Mouse (Mus musculus) hindbrain, embryonic 13.5 days (tissue): ENCODE measurements around the gene Pak4. TPM values are rescaled to one million over a fixed set of nuclear protein-coding genes. Genes with fewer than 3 reads are reported as not detected.

Experiments used
- ATAC-seq: fragments of 200-750 bp; cut with Nextera tagmentation; 2 replicates; pipeline ENCODE4 v1.8.0; 2017; ENCODE audit warnings: moderate TSS enrichment; ENCODE audit not compliant: low FRiP score
- H3K27ac ChIP-seq: fragments of 300-500 bp; sonication (generic); 2 replicates; pipeline ENCODE4 v1.5.1; 2015; ENCODE audit warnings: inconsistent platforms, mild to moderate bottlenecking, moderate library complexity
- H3K27me3 ChIP-seq: fragments of 300-500 bp; sonication (generic); 2 replicates; pipeline ENCODE4 v1.6.1; 2015; ENCODE audit warnings: mild to moderate bottlenecking, inconsistent platforms
- H3K36me3 ChIP-seq: fragments of 300-500 bp; sonication (generic); 2 replicates; pipeline ENCODE4 v1.6.1; 2015; ENCODE audit warnings: mild to moderate bottlenecking, inconsistent platforms
- H3K4me1 ChIP-seq: fragments of 300-500 bp; sonication (generic); replicated peaks from 2 replicates; pipeline ENCODE4 v1.6.1; 2015; ENCODE audit warnings: inconsistent platforms
- H3K4me2 ChIP-seq: fragments of 300-500 bp; sonication (generic); 2 replicates; pipeline ENCODE4 v1.6.1; 2015; ENCODE audit warnings: inconsistent platforms, mild to moderate bottlenecking, moderate library complexity
- H3K4me3 ChIP-seq: fragments of 300-500 bp; sonication (generic); 2 replicates; pipeline ENCODE4 v1.5.1; 2015; ENCODE audit warnings: mild to moderate bottlenecking, inconsistent platforms
- H3K9ac ChIP-seq: fragments of 300-500 bp; sonication (generic); 2 replicates; pipeline ENCODE4 v1.6.1; 2015; ENCODE audit warnings: mild to moderate bottlenecking, inconsistent platforms
- H3K9me3 ChIP-seq: fragments of 300-500 bp; sonication (generic); 2 replicates; pipeline ENCODE4 v1.6.1; 2016; ENCODE audit warnings: inconsistent platforms
- WGBS: fragments of 180-500 bp; shearing (Covaris S2); methylation state at CpG from one replicate; pipeline ENCODE4 v1.1.7; 2015; 5-methylcytosine and 5-hydroxymethylcytosine counted together
- polyA plus RNA-seq: library from polyadenylated mRNA; unstranded; fragments of >200 nt; fragmentation: Nextera tagmentation; extraction: Ambion mirVana; gene quantifications from 2 replicates; pipeline ENCODE4 v1.2.1, GENCODE M21; 2015

Gene Pak4
- polyA plus RNA-seq, 1 experiment from 2014 or later: 22.1 TPM

- 85% methylated on average over 6 of the region's 6 CpGs for WGBS
- peak overlapping the region; percentile 44 for H3K9ac ChIP-seq
- H3K27ac ChIP-seq: peak overlapping the region; percentile 55
- ATAC-seq: no peak
- no peaks in the 10 kb centered on the region for H3K9me3 ChIP-seq
- H3K4me3 ChIP-seq: no peak overlapping the region
- peaks cover 72% of the 10 kb centered on the region for H3K4me1 ChIP-seq
- no peaks in the 10 kb centered on the region for H3K36me3 ChIP-seq
- H3K27me3 ChIP-seq: no peaks in the 10 kb centered on the region
- H3K4me2 ChIP-seq: no peak overlapping the region
These were observed 13.0 kb downstream of the Pak4 start for GRCm38 (mm10) chr7:28585001-28585400.

- 79% methylated on average over 4 of the region's 4 CpGs for WGBS
- H3K4me2 ChIP-seq: no peak overlapping the region
- no peaks in the 10 kb centered on the region for H3K36me3 ChIP-seq
- peak overlapping the region; percentile 44; the same call in 1 of the 2 replicates for H3K9ac ChIP-seq
- H3K27me3 ChIP-seq: no peaks in the 10 kb centered on the region
- peaks cover 78% of the 10 kb centered on the region for H3K4me1 ChIP-seq
- no peak for ATAC-seq
- no peak overlapping the region for H3K27ac ChIP-seq
- H3K4me3 ChIP-seq: no peak overlapping the region
- H3K9me3 ChIP-seq: no peaks in the 10 kb centered on the region
These were observed 13.5 kb downstream of the Pak4 start for GRCm38 (mm10) chr7:28584468-28584867.

GRCm38 (mm10) chr7:28583570-28584344 is 14.2 kb downstream of the Pak4 start:
- Histone ChIP-seq H3K4me1 (peaks cover 77% of the 10 kb centered on the region), H3K9me3 (no peaks in the 10 kb centered on the region), H3K27me3 (no peaks in the 10 kb centered on the region), H3K9ac (no peak overlapping the region; the same call in 1 of the 2 replicates), H3K4me3 (no peak overlapping the region), H3K36me3 (no peaks in the 10 kb centered on the region), H3K4me2 (no peak overlapping the region), H3K27ac (peak overlapping the region; percentile 42; the same call in 1 of the 2 replicates)
- 84% methylated on average over 8 of the region's 8 CpGs for WGBS
- ATAC-seq: no peak

GRCm38 (mm10) chr7:28582841-28583240 is 15.1 kb downstream of the Pak4 start:
- Histone ChIP-seq H3K4me2 (no peak overlapping the region), H3K36me3 (no peaks in the 10 kb centered on the region), H3K4me1 (peaks cover 76% of the 10 kb centered on the region), H3K27me3 (no peaks in the 10 kb centered on the region), H3K9ac (no peak overlapping the region; the same call in 1 of the 2 replicates), H3K9me3 (no peaks in the 10 kb centered on the region), H3K27ac (peak overlapping the region; percentile 42; the same call in 1 of the 2 replicates), H3K4me3 (no peak overlapping the region)
- WGBS: 81% methylated on average over 11 of the region's 11 CpGs
- ATAC-seq: no peak

- H3K27ac ChIP-seq: no peak overlapping the region
- no peak overlapping the region for H3K9ac ChIP-seq
- no peaks in the 10 kb centered on the region for H3K27me3 ChIP-seq
- peaks cover 75% of the 10 kb centered on the region for H3K4me1 ChIP-seq
- H3K4me3 ChIP-seq: no peak overlapping the region
- no peaks in the 10 kb centered on the region for H3K36me3 ChIP-seq
- H3K4me2 ChIP-seq: no peak overlapping the region
- ATAC-seq: no peak
- H3K9me3 ChIP-seq: no peaks in the 10 kb centered on the region
- WGBS: 92% methylated on average over 4 of the region's 4 CpGs
These were observed 16.3 kb downstream of the Pak4 start for GRCm38 (mm10) chr7:28581721-28582120.

- H3K4me2 ChIP-seq: no peak overlapping the region
- no peaks in the 10 kb centered on the region for H3K27me3 ChIP-seq
- no peaks in the 10 kb centered on the region for H3K9me3 ChIP-seq
- peaks cover 67% of the 10 kb centered on the region for H3K4me1 ChIP-seq
- no peak for ATAC-seq
- H3K9ac ChIP-seq: no peak overlapping the region
- H3K36me3 ChIP-seq: no peaks in the 10 kb centered on the region
- peak overlapping the region; percentile 35; the same call in 1 of the 2 replicates for H3K27ac ChIP-seq
- no peak overlapping the region for H3K4me3 ChIP-seq
- 72% methylated on average over 5 of the region's 5 CpGs for WGBS
These were observed 18.2 kb downstream of the Pak4 start for GRCm38 (mm10) chr7:28579826-28580225.

GRCm38 (mm10) chr7:28578543-28579053 is 19.4 kb downstream of the Pak4 start:
- no peak for ATAC-seq
- H3K4me1 ChIP-seq: peaks cover 55% of the 10 kb centered on the region

GRCm38 (mm10) chr7:28577826-28578542 is 20.0 kb downstream of the Pak4 start:
- H3K4me1 ChIP-seq: peaks cover 52% of the 10 kb centered on the region
- ATAC-seq: no peak
- H3K4me3 ChIP-seq: no peak overlapping the region
- H3K27ac ChIP-seq: no peak overlapping the region
- no peaks in the 10 kb centered on the region for H3K9me3 ChIP-seq
- 88% methylated on average over 9 of the region's 9 CpGs for WGBS
- no peak overlapping the region for H3K9ac ChIP-seq
- no peaks in the 10 kb centered on the region for H3K36me3 ChIP-seq
- no peaks in the 10 kb centered on the region for H3K27me3 ChIP-seq
- no peak overlapping the region for H3K4me2 ChIP-seq

More at GRCm38 (mm10) chr7:28578543-28579053, 19.4 kb downstream of the Pak4 start:
- no peaks in the 10 kb centered on the region for H3K36me3 ChIP-seq
- no peaks in the 10 kb centered on the region for H3K27me3 ChIP-seq
- H3K4me3 ChIP-seq: no peak overlapping the region
- H3K27ac ChIP-seq: no peak overlapping the region
- H3K4me2 ChIP-seq: no peak overlapping the region
- 72% methylated on average over 5 of the region's 5 CpGs for WGBS
- H3K9ac ChIP-seq: no peak overlapping the region
- H3K9me3 ChIP-seq: no peaks in the 10 kb centered on the region

GRCm38 (mm10) chr7:28576271-28576914 is 21.6 kb downstream of the Pak4 start:
- WGBS: 71% methylated on average over 5 of the region's 5 CpGs
- Histone ChIP-seq H3K27me3 (no peaks in the 10 kb centered on the region), H3K9me3 (no peaks in the 10 kb centered on the region), H3K4me1 (peaks cover 58% of the 10 kb centered on the region), H3K4me2 (no peak overlapping the region), H3K27ac (no peak overlapping the region), H3K9ac (peak overlapping the region; percentile 20; the same call in 1 of the 2 replicates), H3K4me3 (no peak overlapping the region), H3K36me3 (no peaks in the 10 kb centered on the region)
- peak; percentile 43 for ATAC-seq

- Histone ChIP-seq H3K27me3 (no peaks in the 10 kb centered on the region), H3K9me3 (no peaks in the 10 kb centered on the region), H3K4me3 (no peak overlapping the region), H3K4me1 (peaks cover 64% of the 10 kb centered on the region), H3K9ac (no peak overlapping the region), H3K27ac (no peak overlapping the region), H3K36me3 (no peaks in the 10 kb centered on the region), H3K4me2 (no peak overlapping the region)
- no peak for ATAC-seq
- WGBS: 95% methylated on average over 11 of the region's 11 CpGs
These were observed 22.4 kb downstream of the Pak4 start for GRCm38 (mm10) chr7:28575597-28575996.

- peaks cover 51% of the 10 kb centered on the region for H3K4me1 ChIP-seq
- no peaks in the 10 kb centered on the region; the same call in 1 of the 2 replicates for H3K36me3 ChIP-seq
- no peak overlapping the region for H3K27ac ChIP-seq
- H3K4me2 ChIP-seq: no peak overlapping the region
- H3K9me3 ChIP-seq: no peaks in the 10 kb centered on the region
- no peaks in the 10 kb centered on the region for H3K27me3 ChIP-seq
- 97% methylated on average over 3 of the region's 3 CpGs for WGBS
- H3K4me3 ChIP-seq: no peak overlapping the region
- no peak overlapping the region for H3K9ac ChIP-seq
- no peak for ATAC-seq
These were observed 24.7 kb downstream of the Pak4 start for GRCm38 (mm10) chr7:28573236-28573635.

GRCm38 (mm10) chr7:28572689-28573088 is 25.3 kb downstream of the Pak4 start:
- H3K9me3 ChIP-seq: no peaks in the 10 kb centered on the region
- H3K27me3 ChIP-seq: no peaks in the 10 kb centered on the region
- H3K27ac ChIP-seq: no peak overlapping the region
- no peak overlapping the region for H3K9ac ChIP-seq
- peaks cover 46% of the 10 kb centered on the region for H3K4me1 ChIP-seq
- 82% methylated on average over 5 of the region's 5 CpGs for WGBS
- ATAC-seq: no peak
- no peak overlapping the region for H3K4me3 ChIP-seq
- H3K36me3 ChIP-seq: peaks cover 3% of the 10 kb centered on the region
- no peak overlapping the region for H3K4me2 ChIP-seq
